Mouse (Mus musculus): ENCODE results near the gene 2810006K23Rik. TPM values are rescaled to one million over a fixed set of nuclear protein-coding genes. Genes with fewer than 3 reads are reported as not detected.

2810006K23Rik gene
- polyA plus RNA-seq, 1 experiment from 2014 or later = 14.0 TPM

- no peak for ATAC-seq (ENCODE audit: insufficient number of reproducible peaks, low FRiP score, low TSS enrichment, low read depth)
- WGBS = 92% methylated on average over 1 of the region's 1 CpGs
- Histone ChIP-seq H3K9me3 (ENCODE audit: control insufficient read depth, low read length) (no peaks in the 10 kb centered on the region), H3K4me3 (ENCODE audit: low read depth, low read length) (no peak overlapping the region), H3K27me3 (ENCODE audit: control insufficient read depth, insufficient read depth, low read length) (no peaks in the 10 kb centered on the region), H3K4me1 (ENCODE audit: control insufficient read depth, insufficient read depth, low read length) (no peaks in the 10 kb centered on the region), H3K36me3 (ENCODE audit: control insufficient read depth, insufficient read depth, low read length) (peaks cover 38% of the 10 kb centered on the region), H3K9ac (ENCODE audit: low read length) (no peak overlapping the region), H3K27ac (replicated peaks; ENCODE audit: low read depth, low read length) (no peak overlapping the region), H3K4me2 (ENCODE audit: low read depth, severe bottlenecking) (no peak overlapping the region)
- DNase-seq (ENCODE audit: low spot score) = no peak
These were observed 52.2 kb downstream of the 2810006K23Rik start for GRCm38 (mm10) chr5:124380121-124380520.

GRCm38 (mm10) chr5:124387932-124388331 lies 60.0 kb downstream of the 2810006K23Rik start:
- Histone ChIP-seq H3K36me3 (ENCODE audit: control insufficient read depth, insufficient read depth, low read length) (peaks cover 28% of the 10 kb centered on the region), H3K9ac (ENCODE audit: low read length) (no peak overlapping the region), H3K9me3 (ENCODE audit: control insufficient read depth, low read length) (no peaks in the 10 kb centered on the region), H3K4me1 (ENCODE audit: control insufficient read depth, insufficient read depth, low read length) (no peaks in the 10 kb centered on the region), H3K4me3 (ENCODE audit: low read depth, low read length) (no peak overlapping the region), H3K27me3 (ENCODE audit: control insufficient read depth, insufficient read depth, low read length) (no peaks in the 10 kb centered on the region), H3K4me2 (ENCODE audit: low read depth, severe bottlenecking) (no peak overlapping the region), H3K27ac (replicated peaks; ENCODE audit: low read depth, low read length) (no peak overlapping the region)
- ATAC-seq (ENCODE audit: insufficient number of reproducible peaks, low FRiP score, low TSS enrichment, low read depth) (no peak), DNase-seq (ENCODE audit: low spot score) (no peak)
- 81% methylated on average over 5 of the region's 5 CpGs for WGBS

Other genes starting within 250 kb of the 2810006K23Rik start
- 0.20 and 0.47 TPM in 2 replicates for gene Abcb9, start 232.3 kb upstream of the 2810006K23Rik start, polyA plus RNA-seq (2014; fragmentation: Nextera tagmentation; extraction: Ambion mirVana)
- 8.0 and 11.5 TPM in 2 replicates for gene Ogfod2, start 215.8 kb upstream of the 2810006K23Rik start, polyA plus RNA-seq (2014; fragmentation: Nextera tagmentation; extraction: Ambion mirVana)
- gene Arl6ip4, start 212.0 kb upstream of the 2810006K23Rik start, polyA plus RNA-seq (2014; fragmentation: Nextera tagmentation; extraction: Ambion mirVana) = 116 TPM in 2 replicates
- gene Pitpnm2, start 78.3 kb upstream of the 2810006K23Rik start, polyA plus RNA-seq (2014; fragmentation: Nextera tagmentation; extraction: Ambion mirVana) = 3.4 and 3.7 TPM in 2 replicates
- 18.1 and 18.3 TPM in 2 replicates for gene Mphosph9, start 117 bp upstream of the 2810006K23Rik start, polyA plus RNA-seq (2014; fragmentation: Nextera tagmentation; extraction: Ambion mirVana)
- 300 and 440 TPM in 2 replicates for gene Cdk2ap1, start 35.0 kb downstream of the 2810006K23Rik start, polyA plus RNA-seq (2014; fragmentation: Nextera tagmentation; extraction: Ambion mirVana)
- gene Sbno1, start 97.9 kb downstream of the 2810006K23Rik start, polyA plus RNA-seq (2014; fragmentation: Nextera tagmentation; extraction: Ambion mirVana) = 84.9 and 85.7 TPM in 2 replicates
- gene Kmt5a, start 111.8 kb downstream of the 2810006K23Rik start, polyA plus RNA-seq (2014; fragmentation: Nextera tagmentation; extraction: Ambion mirVana) = 102 and 121 TPM in 2 replicates
- gene Rilpl2, start 150.3 kb downstream of the 2810006K23Rik start, polyA plus RNA-seq (2014; fragmentation: Nextera tagmentation; extraction: Ambion mirVana) = 28.7 and 29.3 TPM in 2 replicates
- 14.1 and 15.3 TPM in 2 replicates for gene Snrnp35, start 155.0 kb downstream of the 2810006K23Rik start, polyA plus RNA-seq (2014; fragmentation: Nextera tagmentation; extraction: Ambion mirVana)
- gene Rilpl1, start 203.3 kb downstream of the 2810006K23Rik start, polyA plus RNA-seq (2014; fragmentation: Nextera tagmentation; extraction: Ambion mirVana) = 30.0 and 30.7 TPM in 2 replicates
- gene Tmed2, start 212.6 kb downstream of the 2810006K23Rik start, polyA plus RNA-seq (2014; fragmentation: Nextera tagmentation; extraction: Ambion mirVana) = 501 and 517 TPM in 2 replicates
- 14.4 and 15.3 TPM in 2 replicates for gene Ddx55, start 224.8 kb downstream of the 2810006K23Rik start, polyA plus RNA-seq (2014; fragmentation: Nextera tagmentation; extraction: Ambion mirVana)

Measured in limb, embryonic 11.5 days (tissue).